Mouse (Mus musculus) erythroblast, embryonic 14.5 days (primary cell): ENCODE data around the gene Loxl1. TPM values are rescaled to one million over a fixed set of nuclear protein-coding genes. Genes with fewer than 3 reads are reported as not detected.

Experiments used
- H3K27me3 ChIP-seq: 2 replicates; pipeline ENCODE4 v1.6.1; 2012; ENCODE audit warnings: inconsistent platforms; ENCODE audit not compliant: control insufficient read depth
- H3K36me3 ChIP-seq: 2 replicates; pipeline ENCODE4 v1.6.1; 2012; ENCODE audit warnings: mild to moderate bottlenecking, inconsistent platforms; ENCODE audit not compliant: control insufficient read depth
- H3K4me1 ChIP-seq: 2 replicates; pipeline ENCODE4 v1.6.1; 2012; ENCODE audit warnings: inconsistent platforms; ENCODE audit not compliant: control insufficient read depth
- H3K4me3 ChIP-seq: replicated peaks from 2 replicates; pipeline ENCODE3; 2012; ENCODE audit warnings: moderate library complexity, mild to moderate bottlenecking, inconsistent platforms
- H3K9me3 ChIP-seq: 2 replicates; pipeline ENCODE4 v1.6.1; 2012; ENCODE audit warnings: low read length, inconsistent platforms, mixed read lengths; ENCODE audit not compliant: control insufficient read depth
- GATA1 ChIP-seq: IDR thresholded peaks from 2 replicates; pipeline ENCODE4 v1.6.1; 2012; ENCODE audit warnings: low read length, inconsistent platforms, mixed read lengths
- TAL1 ChIP-seq: IDR thresholded peaks from 3 replicates; pipeline ENCODE4 v1.6.1; 2012; ENCODE audit warnings: low read length, inconsistent platforms, mixed read lengths
- polyA plus RNA-seq: library from polyadenylated mRNA; stranded (reverse); fragments of >175 nt; gene quantifications from 2 replicates; pipeline ENCODE4 v1.2.3, GENCODE M21; 2012

Loxl1 gene
- polyA plus RNA-seq, 1 experiment = 0.01 TPM

- Histone ChIP-seq H3K27me3 (no peaks in the 10 kb centered on the region), H3K36me3 (no peaks in the 10 kb centered on the region), H3K4me3 (no peak overlapping the region), H3K9me3 (no peaks in the 10 kb centered on the region), H3K4me1 (no peaks in the 10 kb centered on the region)
- TF ChIP-seq GATA1 = no peak
- TF ChIP-seq TAL1 = no peak
Measured at GRCm38 (mm10) chr9:58336650-58337281, 23.8 kb upstream of the Loxl1 start.

- no peaks in the 10 kb centered on the region for H3K27me3 ChIP-seq
- H3K4me3 ChIP-seq = no peak overlapping the region
- H3K36me3 ChIP-seq = no peaks in the 10 kb centered on the region
- H3K4me1 ChIP-seq = no peaks in the 10 kb centered on the region
- TF ChIP-seq GATA1 (no peak), TAL1 (no peak)
- no peaks in the 10 kb centered on the region for H3K9me3 ChIP-seq
Measured at GRCm38 (mm10) chr9:58331276-58331675, 18.3 kb upstream of the Loxl1 start.

- Histone ChIP-seq H3K36me3 (no peaks in the 10 kb centered on the region), H3K4me1 (no peaks in the 10 kb centered on the region), H3K4me3 (no peak overlapping the region), H3K9me3 (no peaks in the 10 kb centered on the region), H3K27me3 (no peaks in the 10 kb centered on the region)
- no peak for TF ChIP-seq TAL1
- TF ChIP-seq GATA1 = no peak
Measured at GRCm38 (mm10) chr9:58330293-58330692, 17.3 kb upstream of the Loxl1 start.

- Histone ChIP-seq H3K4me1 (no peaks in the 10 kb centered on the region), H3K27me3 (no peaks in the 10 kb centered on the region), H3K36me3 (no peaks in the 10 kb centered on the region), H3K9me3 (no peaks in the 10 kb centered on the region), H3K4me3 (no peak overlapping the region)
- TF ChIP-seq GATA1 (no peak), TAL1 (no peak)
Measured at GRCm38 (mm10) chr9:58327382-58327781, 14.4 kb upstream of the Loxl1 start.

- Histone ChIP-seq H3K9me3 (peaks cover 4% of the 10 kb centered on the region; the same call in 1 of the 2 replicates), H3K4me1 (no peaks in the 10 kb centered on the region), H3K36me3 (no peaks in the 10 kb centered on the region), H3K27me3 (no peaks in the 10 kb centered on the region), H3K4me3 (no peak overlapping the region)
- TF ChIP-seq TAL1 (no peak), GATA1 (no peak)
Measured at GRCm38 (mm10) chr9:58326477-58327180, 13.6 kb upstream of the Loxl1 start.

GRCm38 (mm10) chr9:58321681-58322080 lies 8.7 kb upstream of the Loxl1 start:
- TF ChIP-seq GATA1 (no peak), TAL1 (no peak)

GRCm38 (mm10) chr9:58318317-58318716 lies 5.3 kb upstream of the Loxl1 start:
- Histone ChIP-seq H3K36me3 (no peaks in the 10 kb centered on the region), H3K4me1 (no peaks in the 10 kb centered on the region), H3K27me3 (peaks cover 11% of the 10 kb centered on the region), H3K4me3 (no peak overlapping the region), H3K9me3 (peaks cover 11% of the 10 kb centered on the region; the same call in 1 of the 2 replicates)
- TF ChIP-seq TAL1 = no peak
- TF ChIP-seq GATA1 = no peak

More at GRCm38 (mm10) chr9:58321681-58322080, 8.7 kb upstream of the Loxl1 start:
- H3K27me3 ChIP-seq = no peaks in the 10 kb centered on the region
- peaks cover 11% of the 10 kb centered on the region; the same call in 1 of the 2 replicates for H3K9me3 ChIP-seq
- no peaks in the 10 kb centered on the region for H3K36me3 ChIP-seq
- no peak overlapping the region for H3K4me3 ChIP-seq
- no peaks in the 10 kb centered on the region for H3K4me1 ChIP-seq

GRCm38 (mm10) chr9:58317381-58317780 lies 4.4 kb upstream of the Loxl1 start:
- Histone ChIP-seq H3K36me3 (no peaks in the 10 kb centered on the region), H3K4me1 (no peaks in the 10 kb centered on the region), H3K4me3 (no peak overlapping the region), H3K9me3 (peaks cover 11% of the 10 kb centered on the region; the same call in 1 of the 2 replicates), H3K27me3 (peaks cover 20% of the 10 kb centered on the region)
- TF ChIP-seq TAL1 (no peak), GATA1 (no peak)

GRCm38 (mm10) chr9:58316784-58317183 lies 3.8 kb upstream of the Loxl1 start:
- H3K27me3 ChIP-seq = peaks cover 26% of the 10 kb centered on the region
- H3K4me3 ChIP-seq = no peak overlapping the region
- no peaks in the 10 kb centered on the region for H3K4me1 ChIP-seq
- H3K36me3 ChIP-seq = no peaks in the 10 kb centered on the region
- no peak for TF ChIP-seq GATA1
- peaks cover 8% of the 10 kb centered on the region; the same call in 1 of the 2 replicates for H3K9me3 ChIP-seq
